Mouse (Mus musculus) cerebellum, adult 2 months (tissue): ENCODE measurements around the gene Oscar. TPM values are rescaled to one million over a fixed set of nuclear protein-coding genes. Genes with fewer than 3 reads are reported as not detected.
A peak's percentile ranks its signal among the peaks of the same experiment; 100 is the strongest.

Experiments used
- DNase-seq, 2 experiments: peaks; one replicate each; pipeline ENCODE4 v3.0.0; 2021
- H3K27ac ChIP-seq: fragments of 200-500 bp; 2 replicates; pipeline ENCODE4 v1.5.1; 2012; ENCODE audit warnings: low read length, control low read depth, inconsistent platforms; ENCODE audit not compliant: insufficient read depth
- H3K27me3 ChIP-seq: fragments of 200-500 bp; 2 replicates; pipeline ENCODE4 v1.6.1; 2012; ENCODE audit warnings: inconsistent platforms, mild to moderate bottlenecking, low read length, moderate library complexity; ENCODE audit not compliant: control insufficient read depth, insufficient read depth
- H3K4me1 ChIP-seq: fragments of 200-500 bp; 2 replicates; pipeline ENCODE4 v1.6.1; 2011; ENCODE audit warnings: low read length; ENCODE audit not compliant: control insufficient read depth, insufficient read depth
- H3K4me3 ChIP-seq: fragments of 200-500 bp; replicated peaks from 2 replicates; pipeline ENCODE3; 2011; ENCODE audit warnings: mild to moderate bottlenecking, low read depth, low read length, control low read depth; ENCODE audit not compliant: insufficient read depth
- CTCF ChIP-seq: fragments of 200-500 bp; IDR thresholded peaks from 2 replicates; pipeline ENCODE4 v1.5.1; 2011; ENCODE audit warnings: low read depth, mild to moderate bottlenecking, control low read depth, low read length, moderate library complexity, borderline replicate concordance; ENCODE audit not compliant: insufficient read depth
- POLR2A ChIP-seq: fragments of 200-500 bp; IDR thresholded peaks from 2 replicates; pipeline ENCODE4 v1.6.1; 2011; ENCODE audit warnings: low read length, control low read depth, borderline replicate concordance; ENCODE audit not compliant: insufficient read depth
- WGBS: fragments of 180-500 bp; shearing (Covaris S2); methylation state at CpG from one replicate; pipeline ENCODE4 v1.1.7; 2018; 5-methylcytosine and 5-hydroxymethylcytosine counted together
- polyA plus RNA-seq: library from polyadenylated mRNA; depleted of rRNA; stranded (reverse); fragments of >200 nt; gene quantifications from 2 replicates; pipeline ENCODE4 v1.2.3, GENCODE M21; 2012

Gene Oscar
- polyA plus RNA-seq, 1 experiment = 2.6 TPM

DNA sequence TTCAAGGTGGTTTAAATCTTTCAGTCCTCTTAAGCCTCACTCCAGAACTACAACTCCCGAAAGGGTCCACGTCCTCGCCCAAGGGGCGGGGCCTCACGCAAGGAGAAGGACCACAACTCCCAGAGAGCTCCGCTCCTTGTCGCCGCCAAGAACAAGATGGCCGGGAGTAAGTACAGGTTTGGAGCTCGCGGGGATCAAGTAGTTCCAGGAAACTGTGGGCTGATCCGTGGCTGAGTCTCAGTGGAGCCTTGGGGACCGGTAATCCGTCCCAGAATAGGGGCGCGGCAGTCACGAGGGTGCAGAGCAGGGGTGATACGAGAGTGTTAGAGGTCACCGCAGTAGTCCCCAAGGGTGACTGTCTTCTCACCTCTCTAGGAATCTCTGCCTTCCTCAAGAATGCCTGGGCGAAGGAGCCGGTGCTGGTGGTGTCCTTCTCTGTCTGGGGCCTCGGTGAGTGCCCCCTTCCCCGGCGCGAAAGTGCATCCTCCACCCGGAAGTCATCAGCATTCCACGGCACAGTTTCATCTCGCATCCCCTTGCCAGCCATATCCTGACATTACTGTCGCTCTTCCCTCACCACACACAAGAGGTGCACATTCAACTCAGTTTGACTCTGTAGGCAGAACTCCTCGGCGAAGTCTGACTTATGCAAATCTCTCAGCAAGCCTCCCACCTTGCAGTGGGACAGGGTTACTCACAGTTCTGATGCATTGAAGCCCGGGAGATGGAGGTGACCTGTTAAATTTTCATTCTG is 1.5 kb upstream of the Oscar start, which contains the start of gene Ndufa3:
Ndufa3 (plus strand) TSS at position 132 of the 754 bp plus-strand sequence.
- peak within 1 kb of the TSS; percentile 97 for H3K4me3 ChIP-seq
- WGBS = under 1% methylated on average over 32 of the region's 32 CpGs

DNA sequence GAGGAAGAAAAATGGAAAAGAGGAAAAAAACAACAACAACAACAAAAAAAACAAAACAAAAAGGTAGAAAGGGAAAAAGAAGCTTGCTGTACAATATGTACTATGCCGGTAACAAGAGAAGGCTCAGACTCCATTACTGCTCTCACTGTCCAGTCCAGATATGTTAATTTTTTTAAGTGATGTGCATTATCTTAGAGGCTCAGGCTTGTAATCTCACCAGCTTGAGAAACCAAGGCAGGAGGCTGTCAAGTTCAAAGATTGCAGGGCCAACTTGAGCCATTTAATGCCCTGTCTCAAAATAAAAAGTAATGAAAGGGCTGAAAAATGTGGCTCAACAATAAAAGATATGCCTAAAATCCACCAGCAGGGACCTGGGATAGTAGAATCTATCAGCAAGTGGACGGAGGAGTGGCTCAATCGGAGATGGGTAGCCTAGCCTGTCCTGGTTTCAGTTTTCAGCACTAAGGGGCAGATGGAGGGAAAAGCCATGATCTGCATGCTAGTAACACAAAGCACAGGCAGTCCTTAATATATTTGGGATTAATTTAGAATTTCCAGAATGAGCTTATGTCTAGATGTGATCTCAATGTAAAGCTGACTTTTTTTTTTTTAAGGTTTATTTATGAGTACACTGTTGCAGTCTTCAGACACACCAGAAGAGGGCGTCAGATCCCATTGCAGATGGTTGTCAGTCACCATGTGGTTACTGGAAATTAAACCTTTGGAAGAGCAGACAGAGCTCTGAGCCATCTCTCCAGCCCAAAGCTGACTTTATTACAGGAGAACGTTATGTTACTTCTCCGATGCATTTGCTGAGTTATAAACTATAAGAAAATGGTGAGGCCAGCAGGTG is 658 bp upstream of the Oscar start:
- Histone ChIP-seq H3K27me3 (no peaks in the 10 kb centered on the region), H3K4me1 (no peaks in the 10 kb centered on the region), H3K27ac (no peak overlapping the region), H3K4me3 (no peak overlapping the region)
- TF ChIP-seq CTCF (peak; percentile 54; the same call in 1 of the 2 replicates), POLR2A (no peak)
- DNase-seq = no peak
- 35% methylated on average over 6 of the region's 6 CpGs for WGBS

More for the DNA sequence above, 1.5 kb upstream of the Oscar start, which contains the start of gene Ndufa3:
- TF ChIP-seq CTCF = no peak
- peak; percentile 87; the same call in 1 of the 2 replicates for TF ChIP-seq POLR2A
- no peaks in the 10 kb centered on the region for H3K4me1 ChIP-seq
- H3K27ac ChIP-seq = peak within 1 kb of the TSS; percentile 80
- DNase-seq = peak; percentile 87 to 92
- no peaks in the 10 kb centered on the region for H3K27me3 ChIP-seq

DNA sequence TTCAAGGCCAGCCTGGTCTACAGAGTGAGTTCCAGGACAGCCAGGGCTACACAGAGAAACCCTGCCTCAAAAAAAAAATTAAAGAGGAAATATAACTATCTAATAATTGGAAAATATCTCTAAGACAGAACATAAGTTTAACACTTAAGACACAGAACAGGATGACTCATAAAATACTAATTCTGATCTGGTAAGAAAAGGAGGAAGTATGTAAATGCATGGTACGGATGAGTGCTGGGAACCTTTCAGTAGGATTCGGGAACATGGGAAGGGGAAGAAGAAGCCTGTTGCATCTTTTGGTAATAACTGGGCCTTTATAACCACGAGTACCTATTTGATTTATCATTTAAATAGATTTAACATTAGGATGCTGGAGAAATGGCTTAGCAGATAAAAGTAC is 1.9 kb downstream of the Oscar start:
- Histone ChIP-seq H3K4me3 (no peak overlapping the region), H3K4me1 (no peaks in the 10 kb centered on the region), H3K27ac (no peak overlapping the region), H3K27me3 (no peaks in the 10 kb centered on the region)
- no peak for DNase-seq
- TF ChIP-seq POLR2A (no peak), CTCF (no peak)
- WGBS = 68% methylated on average over 3 of the region's 3 CpGs

DNA sequence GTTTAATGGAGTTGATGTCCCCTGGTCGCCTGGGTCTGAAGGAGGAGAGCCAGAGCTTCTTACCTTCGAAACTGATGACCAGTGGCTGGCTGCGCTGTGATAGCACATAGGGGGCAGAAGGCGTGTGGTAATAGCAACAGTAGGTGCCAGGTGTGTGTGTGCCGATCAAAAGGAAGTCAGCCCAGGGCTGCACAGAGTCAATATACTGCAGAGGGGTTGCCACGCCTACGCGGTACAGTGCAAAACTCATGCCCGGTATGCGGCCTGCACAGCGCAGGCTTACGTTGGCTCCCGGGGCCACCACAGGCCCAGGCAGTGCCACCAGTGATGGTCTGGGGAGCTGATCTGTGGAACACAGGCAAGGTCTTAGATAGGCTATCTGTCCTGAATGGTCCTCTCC is 5.0 kb downstream of the Oscar start:
- 88% methylated on average over 13 of the region's 13 CpGs for WGBS
- Histone ChIP-seq H3K27ac (no peak overlapping the region), H3K4me1 (no peaks in the 10 kb centered on the region), H3K4me3 (no peak overlapping the region), H3K27me3 (no peaks in the 10 kb centered on the region)
- DNase-seq = no peak
- TF ChIP-seq CTCF (no peak), POLR2A (no peak)

DNA sequence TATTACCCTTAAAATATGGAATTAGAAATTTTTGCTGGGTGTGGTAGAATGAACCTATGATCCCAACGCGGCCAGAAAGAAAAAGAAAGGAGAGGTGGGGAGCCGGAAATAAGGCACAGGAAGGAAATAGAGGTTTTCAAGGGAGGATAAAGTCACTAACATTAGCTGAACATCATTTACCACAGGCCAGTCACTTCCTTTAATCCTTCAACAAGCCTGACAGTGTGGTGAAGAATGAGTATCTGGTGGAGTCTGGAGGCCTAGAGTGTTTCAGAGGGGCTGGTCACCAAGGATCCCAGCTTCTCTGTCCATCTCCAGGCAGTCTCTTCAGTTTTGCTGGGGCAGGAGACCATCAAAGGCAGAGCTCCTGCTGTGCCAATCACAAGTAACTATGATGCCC is 5.5 kb downstream of the Oscar start:
- WGBS = 93% methylated on average over 3 of the region's 3 CpGs
- no peaks in the 10 kb centered on the region for H3K4me1 ChIP-seq
- TF ChIP-seq CTCF (no peak), POLR2A (no peak)
- H3K27ac ChIP-seq = no peak overlapping the region
- H3K4me3 ChIP-seq = no peak overlapping the region
- DNase-seq = no peak
- H3K27me3 ChIP-seq = no peaks in the 10 kb centered on the region

DNA sequence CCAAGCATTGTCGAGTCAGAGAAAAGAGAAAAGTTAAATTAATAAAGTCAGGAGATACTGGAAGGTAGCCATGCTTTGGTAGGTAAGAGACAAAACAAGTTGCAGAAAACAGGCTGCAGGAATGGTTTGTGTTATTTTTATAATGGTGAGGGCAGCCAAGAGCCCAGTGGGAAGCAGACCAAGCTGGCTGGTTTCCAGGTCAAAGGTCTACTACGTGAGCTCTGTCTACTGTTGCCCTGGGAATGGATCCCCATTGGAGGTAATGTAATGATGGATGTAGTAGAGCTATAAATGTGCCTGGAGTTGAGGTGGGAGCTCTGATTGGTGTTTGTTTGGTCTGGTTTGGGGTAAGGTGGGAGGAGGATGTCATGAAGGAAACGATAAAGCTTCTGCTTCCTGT is 6.9 kb downstream of the Oscar start:
- no peak for TF ChIP-seq POLR2A
- TF ChIP-seq CTCF = no peak
- Histone ChIP-seq H3K27ac (no peak overlapping the region), H3K4me1 (no peaks in the 10 kb centered on the region), H3K27me3 (no peaks in the 10 kb centered on the region), H3K4me3 (no peak overlapping the region)
- 26% methylated on average over 3 of the region's 3 CpGs for WGBS
- DNase-seq = no peak

DNA sequence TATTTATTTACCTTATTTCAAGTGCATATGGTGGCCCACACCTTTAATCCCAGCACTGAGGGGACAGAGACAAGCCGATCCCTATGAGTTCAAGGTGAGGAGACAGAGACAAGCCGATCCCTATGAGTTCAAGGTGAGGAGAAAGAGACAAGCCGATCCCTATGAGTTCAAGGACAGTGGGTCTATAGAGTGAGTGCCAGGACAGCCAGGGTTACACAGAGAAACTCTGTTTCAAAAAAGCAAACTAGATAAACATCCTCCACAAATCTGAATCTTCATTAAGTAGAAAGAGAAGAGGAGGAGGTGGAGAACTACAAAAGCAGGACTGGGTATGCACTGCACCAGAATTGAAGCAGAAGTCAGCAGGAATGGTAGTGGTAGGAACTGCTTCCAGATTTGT is 7.3 kb downstream of the Oscar start:
- DNase-seq = no peak
- TF ChIP-seq CTCF (no peak), POLR2A (no peak)
- WGBS = 92% methylated on average over 3 of the region's 3 CpGs

DNA sequence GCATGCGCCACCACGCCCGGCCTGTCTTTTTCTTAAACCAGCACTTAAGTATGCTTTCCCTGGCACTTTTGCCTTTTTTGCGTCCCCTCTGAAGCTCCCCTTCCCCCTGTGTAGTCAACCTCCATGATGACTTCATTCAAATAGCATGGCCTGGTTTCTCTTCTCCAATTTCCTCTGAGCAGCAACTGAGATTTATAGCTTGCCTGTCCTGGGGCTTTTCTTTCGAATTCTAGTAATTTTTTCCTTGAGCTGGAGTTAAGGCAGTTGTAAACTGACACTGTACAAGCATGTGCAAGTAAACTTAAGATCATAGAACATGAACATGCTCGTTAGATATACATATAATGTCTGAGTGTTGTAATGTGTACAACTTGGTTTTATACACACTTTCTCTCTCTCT is 8.6 kb downstream of the Oscar start:
- no peak overlapping the region for H3K27ac ChIP-seq
- no peak for DNase-seq
- TF ChIP-seq CTCF = no peak
- TF ChIP-seq POLR2A = no peak
- H3K4me1 ChIP-seq = no peaks in the 10 kb centered on the region
- 79% methylated on average over 6 of the region's 6 CpGs for WGBS
- no peak overlapping the region for H3K4me3 ChIP-seq
- H3K27me3 ChIP-seq = no peaks in the 10 kb centered on the region

More for the DNA sequence above, 7.3 kb downstream of the Oscar start:
- Histone ChIP-seq H3K27ac (no peak overlapping the region), H3K27me3 (no peaks in the 10 kb centered on the region), H3K4me3 (no peak overlapping the region), H3K4me1 (no peaks in the 10 kb centered on the region)
